Mouse (Mus musculus): Measurements from ENCODE around the gene Clec2h.
"Not testable (repeated sequence)": the region's sequence is repeated elsewhere in the genome, so short reads cannot be mapped to it uniquely, and the experiment has no call there.

Clec2h gene

GRCm38 (mm10) chr6:128662206-128662605, at the start of gene Clec2h:
Gene Clec2h, plus strand, starts transcription at chr6:128662385.
- peak; percentile 78 for DNase-seq

- peak; percentile 51 for DNase-seq
These were observed 39.5 kb upstream of the Clec2h start for GRCm38 (mm10) chr6:128622733-128623132.

- not testable (repeated sequence) for DNase-seq
These were observed 38.8 kb upstream of the Clec2h start, which contains the start of gene Klrb1a for GRCm38 (mm10) chr6:128623433-128623832. Gene Klrb1a, minus strand, starts transcription at chr6:128623533.

- DNase-seq = no peak
These were observed 37.8 kb upstream of the Clec2h start for GRCm38 (mm10) chr6:128624425-128624824.

- not testable (repeated sequence) for DNase-seq
These were observed 36.9 kb upstream of the Clec2h start for GRCm38 (mm10) chr6:128625246-128625645.

- DNase-seq = peak; percentile 93
These were observed 32.1 kb upstream of the Clec2h start for GRCm38 (mm10) chr6:128629771-128630739.

GRCm38 (mm10) chr6:128630912-128631905, 31.0 kb upstream of the Clec2h start:
- peak; percentile 84 for DNase-seq

GRCm38 (mm10) chr6:128640673-128641072, 21.5 kb upstream of the Clec2h start:
- DNase-seq = no peak

GRCm38 (mm10) chr6:128641116-128641716, 21.0 kb upstream of the Clec2h start:
- DNase-seq = peak; percentile 63

- DNase-seq = peak; percentile 39
These were observed 18.2 kb upstream of the Clec2h start for GRCm38 (mm10) chr6:128643999-128644398.

- DNase-seq = not testable (repeated sequence)
These were observed 17.5 kb upstream of the Clec2h start for GRCm38 (mm10) chr6:128644694-128645093.

GRCm38 (mm10) chr6:128645708-128646107, 16.5 kb upstream of the Clec2h start:
- DNase-seq = not testable (repeated sequence)

GRCm38 (mm10) chr6:128649681-128650080, 12.5 kb upstream of the Clec2h start:
- DNase-seq = no peak

- DNase-seq = peak; percentile 31
These were observed 12.0 kb upstream of the Clec2h start for GRCm38 (mm10) chr6:128650187-128650586.

GRCm38 (mm10) chr6:128650827-128651226, 11.4 kb upstream of the Clec2h start:
- DNase-seq = peak; percentile 54

GRCm38 (mm10) chr6:128652938-128653337, 9.2 kb upstream of the Clec2h start:
- DNase-seq = no peak

GRCm38 (mm10) chr6:128661249-128661648, 936 bp upstream of the Clec2h start:
- DNase-seq = peak; percentile 39

- DNase-seq = no peak
These were observed 7.8 kb downstream of the Clec2h start for GRCm38 (mm10) chr6:128669936-128670335.

- no peak for DNase-seq
These were observed 17.4 kb downstream of the Clec2h start for GRCm38 (mm10) chr6:128679574-128679973.

GRCm38 (mm10) chr6:128701691-128702090, 39.5 kb downstream of the Clec2h start:
- DNase-seq = peak; percentile 80

GRCm38 (mm10) chr6:128722959-128723358, 60.8 kb downstream of the Clec2h start, which contains the start of gene Klrb1:
Gene Klrb1, minus strand, starts transcription at chr6:128723059.
- no peak for DNase-seq
